Mouse (Mus musculus) brain, embryonic 14.5 days (tissue): ENCODE results near the gene Tmem106c.

ENCODE experiments used
- CTCF ChIP-seq: fragments of 200-500 bp; IDR thresholded peaks from 2 replicates; pipeline ENCODE4 v1.5.1; 2012; ENCODE audit warnings: inconsistent platforms, mild to moderate bottlenecking, moderate library complexity, borderline replicate concordance; ENCODE audit not compliant: insufficient read depth, insufficient read length; ENCODE audit errors: extremely low read depth
- POLR2A ChIP-seq: fragments of 200-500 bp; IDR thresholded peaks from 2 replicates; pipeline ENCODE4 v1.6.1; 2012; ENCODE audit warnings: mild to moderate bottlenecking, inconsistent platforms, borderline replicate concordance; ENCODE audit not compliant: poor library complexity, insufficient read depth, insufficient read length, severe bottlenecking; ENCODE audit errors: extremely low read depth

DNA sequence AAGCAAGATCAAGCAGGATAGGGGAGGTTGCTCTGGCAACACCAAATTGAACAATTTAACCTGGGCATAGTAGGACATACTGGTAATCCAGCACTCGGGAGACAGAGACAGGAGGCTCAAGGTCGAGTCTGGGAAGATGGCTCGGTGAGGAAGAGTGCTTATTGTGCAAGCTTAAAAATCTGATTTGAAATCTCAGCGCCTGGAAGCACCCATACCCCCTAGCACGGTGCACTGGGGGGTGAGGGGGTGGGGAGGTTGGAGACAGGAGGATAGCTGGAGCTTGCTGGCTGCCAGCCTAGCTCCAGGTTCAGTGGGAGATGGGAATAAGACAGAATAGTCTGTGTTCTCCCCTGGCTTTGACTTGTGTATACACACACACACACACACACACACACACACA, 43.7 kb upstream of the Tmem106c start:
- TF ChIP-seq CTCF (no peak), POLR2A (no peak)
